Mouse (Mus musculus): Measurements from ENCODE around the gene Adipor1.

Gene Adipor1

GRCm38 (mm10) chr1:134454904-134455824, 40.0 kb downstream of the Adipor1 start, which contains the start of gene Klhl12:
Klhl12 (plus strand) TSS chr1:134455531.
- TF ChIP-seq POU5F1 (IDR thresholded peaks at IDR 0.05; ENCODE audit: borderline replicate concordance, low read length) = no peak
- TF ChIP-seq CTCF (conservative IDR thresholded peaks at IDR 0.05; ENCODE audit: low read length) = no peak
- no peak for TF ChIP-seq NANOG (IDR thresholded peaks at IDR 0.05; ENCODE audit: borderline replicate concordance, low read length)
- H3K4me1 ChIP-seq (replicated peaks; ENCODE audit: low read depth, low read length) = peaks cover 26% of the 10 kb centered on the region
- peaks cover 21% of the 10 kb centered on the region for H3K36me3 ChIP-seq (ENCODE audit: insufficient read depth, low read length)
- H3K9me3 ChIP-seq (ENCODE audit: low read length) = no peaks in the 10 kb centered on the region
- H3K27me3 ChIP-seq (ENCODE audit: insufficient read depth, low read length) = no peaks in the 10 kb centered on the region
- peak within 1 kb of the TSS; percentile 99 for H3K4me3 ChIP-seq (replicated peaks; ENCODE audit: low read length)

GRCm38 (mm10) chr1:134456060-134456459, 40.9 kb downstream of the Adipor1 start:
- H3K4me3 ChIP-seq (replicated peaks; ENCODE audit: low read length) = peak overlapping the region; percentile 99
- H3K36me3 ChIP-seq (ENCODE audit: insufficient read depth, low read length) = peaks cover 30% of the 10 kb centered on the region
- no peaks in the 10 kb centered on the region for H3K27me3 ChIP-seq (ENCODE audit: insufficient read depth, low read length)
- H3K4me1 ChIP-seq (replicated peaks; ENCODE audit: low read depth, low read length) = peaks cover 26% of the 10 kb centered on the region
- H3K9me3 ChIP-seq (ENCODE audit: low read length) = no peaks in the 10 kb centered on the region
- TF ChIP-seq NANOG (IDR thresholded peaks at IDR 0.05; ENCODE audit: borderline replicate concordance, low read length) (no peak), POU5F1 (IDR thresholded peaks at IDR 0.05; ENCODE audit: borderline replicate concordance, low read length) (no peak), CTCF (conservative IDR thresholded peaks at IDR 0.05; ENCODE audit: low read length) (no peak)

- H3K36me3 ChIP-seq (ENCODE audit: insufficient read depth, low read length) = peaks cover 47% of the 10 kb centered on the region
- TF ChIP-seq POU5F1 (IDR thresholded peaks at IDR 0.05; ENCODE audit: borderline replicate concordance, low read length) = no peak
- peak; percentile 83 for TF ChIP-seq NANOG (IDR thresholded peaks at IDR 0.05; ENCODE audit: borderline replicate concordance, low read length)
- TF ChIP-seq CTCF (conservative IDR thresholded peaks at IDR 0.05; ENCODE audit: low read length) = no peak
- H3K27me3 ChIP-seq (ENCODE audit: insufficient read depth, low read length) = no peaks in the 10 kb centered on the region
- peaks cover 26% of the 10 kb centered on the region for H3K4me1 ChIP-seq (replicated peaks; ENCODE audit: low read depth, low read length)
- H3K9me3 ChIP-seq (ENCODE audit: low read length) = no peaks in the 10 kb centered on the region
- H3K4me3 ChIP-seq (replicated peaks; ENCODE audit: low read length) = no peak overlapping the region
These were observed 43.1 kb downstream of the Adipor1 start for GRCm38 (mm10) chr1:134458139-134458727.

- no peak overlapping the region for H3K4me3 ChIP-seq (replicated peaks; ENCODE audit: low read length)
- TF ChIP-seq CTCF (conservative IDR thresholded peaks at IDR 0.05; ENCODE audit: low read length) (no peak), NANOG (IDR thresholded peaks at IDR 0.05; ENCODE audit: borderline replicate concordance, low read length) (no peak), POU5F1 (IDR thresholded peaks at IDR 0.05; ENCODE audit: borderline replicate concordance, low read length) (no peak)
- peaks cover 15% of the 10 kb centered on the region for H3K4me1 ChIP-seq (replicated peaks; ENCODE audit: low read depth, low read length)
- peaks cover 69% of the 10 kb centered on the region for H3K36me3 ChIP-seq (ENCODE audit: insufficient read depth, low read length)
- no peaks in the 10 kb centered on the region for H3K9me3 ChIP-seq (ENCODE audit: low read length)
- no peaks in the 10 kb centered on the region for H3K27me3 ChIP-seq (ENCODE audit: insufficient read depth, low read length)
These were observed 45.4 kb downstream of the Adipor1 start for GRCm38 (mm10) chr1:134460294-134461284.

All from E14TG2a.4 (cell line).